Mouse (Mus musculus) kidney, adult 18-20 months (tissue): ENCODE data around the gene Gba.
"Not testable (repeated sequence)": the region's sequence is repeated elsewhere in the genome, so short reads cannot be mapped to it uniquely, and the experiment has no call there.

Experiments used
- DNase-seq: peaks from one replicate; pipeline ENCODE4 v3.0.0; 2021

The Gba gene

GRCm38 (mm10) chr3:89216407-89216806 is 13.7 kb downstream of the Gba start:
- DNase-seq: not testable (repeated sequence)

GRCm38 (mm10) chr3:89218271-89218670 is 15.5 kb downstream of the Gba start:
- DNase-seq: no peak

DNA sequence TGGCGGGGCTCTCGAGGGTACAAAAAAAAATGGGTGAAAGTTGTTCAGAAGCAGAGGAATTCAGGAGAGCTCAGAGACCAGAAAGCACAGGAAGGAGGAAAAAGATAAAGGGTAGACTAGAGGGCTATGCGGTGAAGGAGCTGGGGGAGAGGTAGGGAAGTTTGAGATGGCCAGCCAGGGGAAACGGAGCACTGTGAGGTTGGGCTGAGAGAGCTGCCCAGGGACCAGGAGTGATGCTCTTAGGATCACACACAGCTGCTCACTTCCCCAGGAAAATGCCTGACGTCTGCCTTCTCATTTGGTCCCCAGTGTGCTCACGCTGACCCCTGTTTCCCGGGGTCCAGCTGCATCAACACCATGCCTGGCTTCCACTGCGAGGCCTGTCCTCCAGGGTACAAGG is 16.8 kb downstream of the Gba start:
- no peak for DNase-seq

DNA sequence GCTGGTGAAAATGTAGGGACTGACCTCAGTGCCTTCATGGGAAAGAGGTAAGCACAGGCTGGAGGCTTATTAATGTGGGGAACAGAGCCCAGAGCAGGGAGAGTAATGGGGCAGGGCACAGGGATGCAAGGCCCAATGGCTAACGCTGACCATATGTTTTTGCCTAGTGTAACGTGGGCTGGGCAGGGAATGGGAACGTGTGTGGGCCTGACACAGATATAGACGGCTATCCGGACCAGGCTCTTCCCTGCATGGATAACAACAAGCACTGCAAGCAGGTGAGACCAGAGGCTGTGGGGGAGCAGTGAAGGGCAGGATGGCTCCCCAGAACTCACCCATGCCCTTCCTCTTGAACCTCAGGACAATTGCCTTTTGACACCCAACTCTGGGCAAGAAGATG is 18.4 kb downstream of the Gba start:
- DNase-seq: no peak

- DNase-seq: no peak
These were observed 22.1 kb downstream of the Gba start for GRCm38 (mm10) chr3:89224796-89225195.

DNA sequence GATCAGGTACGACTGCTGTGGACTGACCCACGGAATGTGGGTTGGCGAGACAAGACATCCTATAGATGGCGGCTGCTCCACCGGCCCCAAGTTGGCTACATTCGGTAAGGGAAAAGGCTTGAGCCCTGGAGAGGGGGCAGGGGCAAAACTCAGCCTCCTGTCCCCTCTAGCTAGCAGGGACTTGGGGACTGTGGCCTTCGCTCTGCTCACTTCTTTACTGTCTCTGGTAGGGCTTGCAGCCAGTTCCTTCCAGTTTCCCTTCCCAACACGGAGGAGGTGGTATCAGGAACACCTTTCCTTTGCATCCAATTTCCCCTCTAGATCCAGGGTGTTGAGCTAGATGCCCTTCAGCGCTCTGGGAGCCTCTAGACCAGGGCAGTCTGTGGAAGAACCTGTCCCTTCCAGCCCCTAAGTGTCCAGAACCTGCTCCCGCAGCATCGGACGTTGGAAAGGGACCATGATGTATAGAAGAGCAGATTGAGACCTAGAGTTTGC is 22.6 kb downstream of the Gba start:
- DNase-seq: no peak

- no peak for DNase-seq
These were observed 23.2 kb downstream of the Gba start for GRCm38 (mm10) chr3:89225918-89226317.

- DNase-seq: no peak
These were observed 23.6 kb downstream of the Gba start for GRCm38 (mm10) chr3:89226361-89226760.

DNA sequence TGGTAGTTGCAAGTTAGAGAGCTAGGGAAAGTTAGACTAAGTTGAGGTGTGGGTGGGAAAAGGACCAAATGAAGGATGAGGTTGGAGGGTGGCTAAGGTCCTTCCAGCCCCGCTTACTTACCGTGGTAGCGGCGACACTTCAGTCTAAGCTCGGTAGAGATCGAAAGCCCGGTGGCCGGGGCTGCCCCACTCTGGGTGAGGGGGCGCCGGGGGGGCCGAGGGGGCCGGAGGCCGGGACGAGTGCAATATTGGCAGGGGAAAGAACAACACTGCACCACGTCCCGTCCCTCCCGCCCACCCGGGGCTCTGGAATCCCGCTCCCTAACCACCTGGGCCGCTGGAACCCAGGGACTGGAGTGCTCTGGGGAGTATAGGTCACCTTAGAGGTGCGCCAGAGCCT is 24.2 kb downstream of the Gba start, which contains the start of gene Mtx1:
Mtx1 (minus strand) TSS at position 189 of the 400 bp plus-strand sequence.
- no peak for DNase-seq

GRCm38 (mm10) chr3:89227307-89228179 is 24.8 kb downstream of the Gba start:
- DNase-seq: peak; percentile 86

DNA sequence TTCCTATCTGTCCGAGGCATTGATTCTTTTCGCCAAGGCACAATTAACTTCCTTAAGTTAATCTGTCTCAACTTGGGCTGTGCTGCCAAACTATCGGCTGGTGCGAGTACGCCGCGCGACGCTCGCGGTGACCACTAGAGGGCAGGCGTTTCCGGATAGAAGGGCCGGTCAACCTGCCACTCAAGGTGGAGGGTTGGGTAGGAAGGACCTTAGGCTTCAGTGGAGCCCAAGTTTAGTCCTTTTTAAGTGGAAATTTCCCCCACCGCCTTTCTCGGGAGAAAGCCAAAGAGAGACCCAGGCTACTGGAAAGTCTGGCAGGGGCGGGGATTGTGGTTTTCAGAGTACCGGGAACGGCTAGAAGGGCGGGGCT is 25.4 kb downstream of the Gba start:
- peak; percentile 93 for DNase-seq

DNA sequence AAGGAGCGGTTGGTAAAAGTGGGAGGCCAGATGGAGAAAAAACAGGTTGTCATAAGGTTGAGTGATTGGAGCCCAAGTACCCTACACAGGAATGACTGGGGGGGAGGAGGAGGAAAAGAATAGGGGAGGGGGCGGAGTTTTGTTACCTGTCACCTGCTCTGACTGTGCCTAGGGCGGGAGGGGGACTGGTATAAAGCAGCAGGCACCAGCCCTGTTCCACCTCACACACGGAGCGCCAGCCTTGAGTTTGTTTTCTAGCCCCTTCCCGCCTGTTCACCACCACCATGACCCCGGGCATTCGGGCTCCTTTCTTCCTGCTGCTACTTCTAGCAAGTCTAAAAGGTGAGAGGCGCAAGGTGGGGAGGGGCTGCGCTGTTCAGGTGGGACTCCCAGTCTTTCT is 26.1 kb downstream of the Gba start, which contains the start of gene Muc1:
Muc1 (plus strand) TSS at position 222 of the 400 bp plus-strand sequence.
- DNase-seq: no peak

- DNase-seq: no peak
These were observed 26.5 kb downstream of the Gba start for GRCm38 (mm10) chr3:89229276-89229675.

DNA sequence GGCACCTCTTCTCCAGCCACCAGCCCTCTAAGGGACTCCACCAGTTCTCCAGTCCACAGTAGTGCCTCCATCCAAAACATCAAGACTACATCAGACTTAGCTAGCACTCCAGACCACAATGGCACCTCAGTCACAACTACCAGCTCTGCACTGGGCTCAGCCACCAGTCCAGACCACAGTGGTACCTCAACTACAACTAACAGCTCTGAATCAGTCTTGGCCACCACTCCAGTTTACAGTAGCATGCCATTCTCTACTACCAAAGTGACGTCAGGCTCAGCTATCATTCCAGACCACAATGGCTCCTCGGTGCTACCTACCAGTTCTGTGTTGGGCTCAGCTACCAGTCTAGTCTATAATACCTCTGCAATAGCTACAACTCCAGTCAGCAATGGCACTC is 27.8 kb downstream of the Gba start:
- no peak for DNase-seq

DNA sequence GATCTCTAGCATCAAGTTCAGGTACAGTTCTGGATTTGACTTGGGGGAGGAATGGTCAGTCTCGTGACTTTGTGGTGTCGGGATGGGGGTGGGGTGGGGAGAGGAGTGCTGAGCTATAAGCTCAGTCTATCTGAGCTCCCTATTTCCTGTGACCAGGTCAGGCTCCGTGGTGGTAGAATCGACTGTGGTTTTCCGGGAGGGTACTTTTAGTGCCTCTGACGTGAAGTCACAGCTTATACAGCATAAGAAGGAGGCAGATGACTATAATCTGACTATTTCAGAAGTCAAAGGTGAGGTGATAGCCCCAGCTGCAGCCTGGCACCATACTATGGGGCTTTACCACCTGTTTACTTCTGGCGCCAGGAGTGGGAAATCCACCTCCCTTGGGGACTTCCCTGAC is 28.6 kb downstream of the Gba start:
- no peak for DNase-seq

DNA sequence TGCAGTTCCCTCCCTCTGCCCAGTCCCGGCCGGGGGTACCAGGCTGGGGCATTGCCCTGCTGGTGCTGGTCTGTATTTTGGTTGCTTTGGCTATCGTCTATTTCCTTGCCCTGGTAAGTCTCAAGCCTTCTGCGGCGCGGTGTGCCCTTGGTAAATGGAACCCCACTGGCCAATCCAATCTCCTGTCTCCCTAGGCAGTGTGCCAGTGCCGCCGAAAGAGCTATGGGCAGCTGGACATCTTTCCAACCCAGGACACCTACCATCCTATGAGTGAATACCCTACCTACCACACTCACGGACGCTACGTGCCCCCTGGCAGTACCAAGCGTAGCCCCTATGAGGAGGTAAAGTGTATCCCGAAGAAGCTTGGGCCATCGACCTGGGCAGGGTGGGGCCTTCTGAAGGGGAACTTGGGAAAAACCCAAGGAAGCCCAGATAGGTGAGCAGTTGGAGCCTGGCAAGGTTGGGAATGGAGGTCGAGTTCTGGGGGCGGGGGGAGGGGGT is 29.1 kb downstream of the Gba start:
- no peak for DNase-seq

GRCm38 (mm10) chr3:89232614-89233013 is 29.9 kb downstream of the Gba start:
- no peak for DNase-seq

DNA sequence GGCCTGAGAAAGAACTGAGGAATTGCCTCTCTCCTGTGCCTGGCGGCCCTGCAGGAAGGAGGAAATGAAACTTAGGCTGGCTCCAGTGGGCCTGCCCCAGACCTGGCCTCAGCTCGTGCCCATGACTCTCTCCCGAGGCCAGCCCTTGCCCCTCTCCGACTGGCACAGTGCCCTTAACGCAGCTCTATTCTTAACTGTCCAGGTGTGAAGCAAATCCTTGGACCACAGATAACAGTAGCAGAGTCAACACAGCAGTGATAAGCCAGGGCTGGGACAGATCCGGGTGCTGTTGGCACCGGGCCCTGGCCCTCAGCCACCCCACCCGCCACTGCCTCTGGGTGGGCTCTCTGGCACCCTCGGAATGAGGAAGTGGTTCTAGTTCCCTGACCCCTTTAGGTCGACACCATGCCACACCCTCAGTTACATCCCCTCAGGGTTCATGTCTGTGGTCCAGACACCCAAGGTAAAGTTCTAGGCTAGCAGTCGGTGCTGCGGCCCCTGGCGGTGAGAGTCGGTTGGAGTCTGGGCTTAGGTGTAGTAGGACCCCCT is 30.9 kb downstream of the Gba start:
- DNase-seq: peak; percentile 14

GRCm38 (mm10) chr3:89236516-89236915 is 33.8 kb downstream of the Gba start:
- DNase-seq: no peak

GRCm38 (mm10) chr3:89237682-89238081 is 35.0 kb downstream of the Gba start:
- DNase-seq: no peak

- peak; percentile 19 for DNase-seq
These were observed 35.8 kb downstream of the Gba start for GRCm38 (mm10) chr3:89238494-89238893.

DNA sequence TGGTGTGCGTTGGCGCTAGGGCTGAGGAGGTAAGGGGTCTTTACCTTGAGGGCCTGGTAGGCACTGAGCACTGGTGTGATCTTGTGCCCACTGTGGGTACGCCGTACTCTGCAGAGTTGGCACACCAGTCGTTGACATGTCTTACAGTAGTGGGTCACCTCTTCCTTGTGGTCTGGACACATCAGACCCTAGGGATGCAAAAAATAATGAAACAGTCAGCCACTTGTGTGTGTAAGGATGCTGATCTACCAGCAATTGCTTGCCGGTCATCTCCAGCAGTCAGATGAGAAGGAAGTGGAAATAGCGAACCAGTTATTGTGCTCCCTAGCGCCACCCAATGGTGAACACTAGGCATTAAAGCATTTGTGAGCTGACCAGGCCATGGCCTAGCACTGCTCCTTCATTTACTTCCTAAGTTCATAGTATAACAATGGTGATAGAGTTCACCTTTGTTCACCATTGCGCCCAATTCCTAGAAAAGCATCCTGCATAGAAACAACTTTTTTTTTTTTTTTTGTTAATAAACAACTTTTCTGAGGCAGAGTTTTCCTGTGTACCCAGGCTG is 39.7 kb downstream of the Gba start:
- peak; percentile 64 for DNase-seq

GRCm38 (mm10) chr3:89243609-89244008 is 40.9 kb downstream of the Gba start:
- peak; percentile 55 for DNase-seq
